Mouse (Mus musculus): ENCODE data around the gene Lhcgr. TPM values are rescaled to one million over a fixed set of nuclear protein-coding genes. Genes with fewer than 3 reads are reported as not detected.

Lhcgr gene
- total RNA-seq, 2 experiments from 2014 or later: 0.17 TPM; not detected in 1

GRCm38 (mm10) chr17:88752827-88753471 is 38.8 kb downstream of the Lhcgr start:
- intact Hi-C loops (cut with DNase I): loop anchor here (2.0 kb wide), 1 partner anchor 100 kb away; no protein-coding TSS in a partner anchor
- DNase-seq (ENCODE audit: low spot score): no peak

- no peak for DNase-seq (ENCODE audit: low spot score)
- intact Hi-C loops (cut with DNase I): no loop called here
Observed at GRCm38 (mm10) chr17:88749646-88750045, 42.1 kb downstream of the Lhcgr start.

DNA sequence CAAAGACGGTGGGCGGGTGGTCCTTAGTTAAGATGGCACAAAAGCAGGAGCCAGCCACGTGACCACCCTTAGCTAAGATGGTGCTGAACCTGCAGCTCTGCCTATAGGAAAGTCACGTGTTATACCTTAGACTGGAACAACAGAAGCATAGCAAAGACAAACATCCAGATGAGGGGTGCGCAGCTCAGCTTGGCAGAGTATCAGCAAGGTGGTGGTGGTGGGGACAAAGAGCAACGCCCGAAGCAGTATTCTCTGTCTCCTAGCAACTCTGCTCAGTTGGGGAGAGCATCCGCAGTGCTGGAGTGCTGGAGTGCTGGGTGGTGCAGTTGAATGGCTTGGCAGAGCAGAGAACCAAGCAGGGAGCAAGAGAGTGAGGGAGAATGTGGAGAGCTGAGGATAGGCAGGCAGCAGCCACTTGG is 85.5 kb downstream of the Lhcgr start:
- DNase-seq (ENCODE audit: low spot score): no peak
- intact Hi-C loops (cut with DNase I): no loop called here

GRCm38 (mm10) chr17:88703112-88703511 is 88.7 kb downstream of the Lhcgr start:
- intact Hi-C loops (cut with DNase I): no loop called here
- no peak for DNase-seq (ENCODE audit: low spot score)

- intact Hi-C loops (cut with DNase I): no loop called here
- no peak for DNase-seq (ENCODE audit: low spot score)
Observed at GRCm38 (mm10) chr17:88702345-88702744, 89.4 kb downstream of the Lhcgr start.

GRCm38 (mm10) chr17:88700901-88701300 is 90.9 kb downstream of the Lhcgr start:
- DNase-seq (ENCODE audit: low spot score): no peak

GRCm38 (mm10) chr17:88696656-88697333 is 95.0 kb downstream of the Lhcgr start:
- DNase-seq (ENCODE audit: low spot score): no peak
- intact Hi-C loops (cut with DNase I): no loop called here

More at GRCm38 (mm10) chr17:88700901-88701300, 90.9 kb downstream of the Lhcgr start:
- intact Hi-C loops (cut with DNase I): no loop called here

DNA sequence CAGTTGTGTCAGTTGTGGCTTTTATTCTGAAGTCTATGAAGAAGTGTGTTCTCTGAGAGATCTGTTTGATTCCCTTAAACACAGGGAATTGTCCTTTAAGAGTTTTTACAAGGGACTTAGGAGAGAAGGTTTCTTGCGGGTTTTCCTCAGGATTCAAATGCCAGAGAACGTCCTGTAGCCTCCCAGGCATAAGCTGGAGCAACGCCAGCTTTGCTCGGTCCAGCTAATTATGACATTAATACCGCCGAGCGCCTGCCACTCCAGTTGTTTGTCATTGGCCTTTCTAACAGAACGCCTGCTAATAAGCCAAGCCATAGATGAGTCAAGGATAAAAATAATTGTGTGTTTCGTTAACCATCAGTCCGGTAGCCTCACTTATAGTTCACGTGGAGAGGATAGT is 103.6 kb downstream of the Lhcgr start:
- no peak for DNase-seq (ENCODE audit: low spot score)
- intact Hi-C loops (cut with DNase I): no loop called here

- intact Hi-C loops (cut with DNase I): no loop called here
- no peak for DNase-seq (ENCODE audit: low spot score)
Observed at GRCm38 (mm10) chr17:88675310-88676309, 116.2 kb downstream of the Lhcgr start.

- no peak for DNase-seq (ENCODE audit: low spot score)
- intact Hi-C loops (cut with DNase I): no loop called here
Observed at GRCm38 (mm10) chr17:88670800-88671199, 121.0 kb downstream of the Lhcgr start.

DNA sequence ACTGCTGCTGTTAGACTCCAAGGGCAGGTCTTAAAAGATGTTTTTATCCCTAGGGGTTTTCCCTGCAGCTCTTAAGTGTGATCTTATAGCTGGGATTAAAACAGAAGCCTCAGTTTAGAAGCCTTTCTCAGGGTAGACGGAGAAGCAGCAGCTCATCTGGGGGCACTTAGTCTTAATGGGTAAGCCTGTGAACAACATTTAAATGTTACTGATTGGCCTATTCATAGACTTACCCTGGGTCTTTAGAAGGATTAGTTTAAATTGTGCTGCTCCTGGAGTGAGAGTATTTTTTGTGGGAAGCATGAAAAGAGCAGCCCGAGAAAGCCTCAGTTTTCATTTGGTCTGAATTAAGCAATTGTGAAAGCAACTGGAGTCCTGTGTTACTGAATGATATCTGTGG is 121.9 kb downstream of the Lhcgr start:
- intact Hi-C loops (cut with DNase I): no loop called here
- no peak for DNase-seq (ENCODE audit: low spot score)

- no peak for DNase-seq (ENCODE audit: low spot score)
- intact Hi-C loops (cut with DNase I): no loop called here
Observed at GRCm38 (mm10) chr17:88668452-88668851, 123.3 kb downstream of the Lhcgr start, which contains the start of gene Gtf2a1l. Gene Gtf2a1l (plus strand): TSS chr17:88668660.

Other genes starting within 250 kb of the Lhcgr start
- 10 to 100 TPM; 18.5 to 23.7 TPM for gene Ston1, start 194.3 kb downstream of the Lhcgr start, total RNA-seq (2021)
- not detected for gene Gtf2a1l, start 123.3 kb downstream of the Lhcgr start, total RNA-seq (2021)

Data from heart, postnatal 25 days (tissue).